Mouse (Mus musculus) MEL (cell line): ENCODE results near the gene Rbbp6.

Experiments
- BHLHE40 ChIP-seq: IDR thresholded peaks from 2 replicates; pipeline ENCODE4 v1.6.1; 2012; ENCODE audit warnings: low read depth, mild to moderate bottlenecking, inconsistent platforms, low read length, improper control_type of control experiment, borderline replicate concordance
- CTCF ChIP-seq, 3 experiments: IDR thresholded peaks in 2 of 3; conservative IDR thresholded peaks in 1 of 3; 2 replicates each; pipeline ENCODE4 v1.5.1; 2011 to 2012; ENCODE audit warnings: low read length in 3 of 3, low read depth in 2 of 3, mild to moderate bottlenecking in 2 of 3, improper control_type of control experiment in 1 of 3, inconsistent platforms in 1 of 3, mixed read lengths in 1 of 3, moderate library complexity in 1 of 3; ENCODE audit not compliant: control insufficient read depth in 1 of 3, insufficient read depth in 1 of 3, poor library complexity in 1 of 3, severe bottlenecking in 1 of 3
- E2F4 ChIP-seq: IDR thresholded peaks from 2 replicates; pipeline ENCODE4 v1.6.1; 2011; ENCODE audit warnings: low read depth, low read length, improper control_type of control experiment, borderline replicate concordance
- ELF1 ChIP-seq: IDR thresholded peaks from 2 replicates; pipeline ENCODE4 v1.6.1; 2014; ENCODE audit warnings: low read depth, mild to moderate bottlenecking, inconsistent platforms, low read length, improper control_type of control experiment, moderate library complexity
- EP300 ChIP-seq, 2 experiments: IDR thresholded peaks; 2 replicates each; pipeline ENCODE4 v1.6.1; 2011; ENCODE audit warnings: improper control_type of control experiment in 2 of 2, low read length in 2 of 2, low read depth in 1 of 2, mild to moderate bottlenecking in 1 of 2
- ETS1 ChIP-seq: IDR thresholded peaks from 2 replicates; pipeline ENCODE4 v1.6.1; 2012; ENCODE audit warnings: low read depth, mild to moderate bottlenecking, inconsistent platforms, low read length, improper control_type of control experiment, moderate library complexity
- GABPA ChIP-seq: IDR thresholded peaks from 2 replicates; pipeline ENCODE4 v1.6.1; 2012; ENCODE audit warnings: low read depth, mild to moderate bottlenecking, inconsistent platforms, low read length, improper control_type of control experiment, moderate library complexity
- GATA1 ChIP-seq: IDR thresholded peaks from 2 replicates; pipeline ENCODE4 v1.6.1; 2011; ENCODE audit warnings: low read depth, low read length, improper control_type of control experiment
- MAFK ChIP-seq: IDR thresholded peaks from 2 replicates; pipeline ENCODE4 v1.6.1; 2011; ENCODE audit warnings: low read depth, mild to moderate bottlenecking, low read length, improper control_type of control experiment, borderline replicate concordance
- POLR2A ChIP-seq, 2 experiments: IDR thresholded peaks; 2 replicates each; pipeline ENCODE4 v1.6.1; 2011 to 2012; ENCODE audit warnings: low read length in 2 of 2, mild to moderate bottlenecking in 2 of 2, control low read depth in 1 of 2, improper control_type of control experiment in 1 of 2, low read depth in 1 of 2, moderate library complexity in 1 of 2; ENCODE audit not compliant: control insufficient read depth in 1 of 2, insufficient read depth in 1 of 2, poor library complexity in 1 of 2
- TCF12 ChIP-seq: IDR thresholded peaks from 2 replicates; pipeline ENCODE4 v1.6.1; 2014; ENCODE audit warnings: low read depth, mild to moderate bottlenecking, inconsistent platforms, low read length, improper control_type of control experiment, moderate library complexity
- USF1 ChIP-seq: IDR thresholded peaks from 2 replicates; pipeline ENCODE4 v1.6.1; 2014; ENCODE audit warnings: low read depth, mild to moderate bottlenecking, inconsistent platforms, low read length, improper control_type of control experiment, moderate library complexity
- ZNF384 ChIP-seq: IDR thresholded peaks from 2 replicates; pipeline ENCODE4 v1.6.1; 2012; ENCODE audit warnings: low read depth, mild to moderate bottlenecking, inconsistent platforms, low read length, improper control_type of control experiment

DNA sequence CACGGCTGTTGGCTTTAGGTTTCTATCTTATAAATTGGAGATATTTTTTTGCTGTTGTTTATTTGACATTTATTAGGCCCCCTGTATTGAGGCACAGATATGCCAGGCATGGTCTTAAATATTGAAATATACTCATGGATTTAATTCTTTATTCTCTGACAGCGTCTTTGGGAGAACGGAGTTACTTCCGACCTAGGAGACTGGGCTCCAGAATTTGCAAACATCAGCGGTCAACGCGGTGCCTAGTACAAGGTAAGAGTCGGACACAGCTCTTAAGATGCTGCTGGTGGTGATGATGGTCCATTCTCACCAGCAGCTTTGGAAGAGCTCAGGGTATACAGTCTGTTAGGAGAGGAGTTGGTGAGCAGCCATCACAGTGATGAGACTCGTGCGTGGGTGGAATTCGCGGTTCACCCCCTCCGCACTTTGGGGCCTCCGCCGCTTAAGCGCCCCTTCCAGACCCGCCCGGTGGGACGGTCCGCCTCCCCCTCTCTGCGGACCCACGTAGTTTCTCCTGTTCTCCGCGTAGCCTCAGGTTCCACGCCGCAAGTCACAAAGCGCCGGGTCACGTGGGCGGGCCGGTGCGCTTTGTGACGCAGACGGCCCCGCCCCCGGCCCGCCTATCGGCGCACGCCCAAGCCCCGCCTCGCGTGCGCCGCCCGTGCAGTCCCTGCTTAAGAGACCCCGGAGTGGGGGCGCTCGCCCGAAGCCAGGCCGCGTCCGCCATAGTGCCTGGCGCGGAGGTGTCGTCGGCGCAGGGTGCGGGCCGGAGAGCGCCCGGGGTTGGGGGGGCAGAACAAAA is 3.9 kb downstream of the Rbbp6 start:
- TF ChIP-seq POLR2A (IDR thresholded peaks at IDR 0.05; ENCODE audit: control insufficient read depth in 1 of 2, insufficient read depth in 1 of 2, low read depth in 1 of 2, low read length in 2 of 2, poor library complexity in 1 of 2) (peak; percentile 73 to 85; a peak in 3 of 4 replicates), GATA1 (no peak), TCF12 (peak; percentile 70), ETS1 (peak; percentile 54; the same call in 1 of the 2 replicates), CTCF (IDR thresholded peaks at IDR 0.05 in 2 of 3, conservative IDR thresholded peaks at IDR 0.05 in 1 of 3; ENCODE audit: control insufficient read depth in 1 of 3, insufficient read depth in 1 of 3, low read depth in 2 of 3, low read length in 3 of 3, poor library complexity in 1 of 3, severe bottlenecking in 1 of 3) (peak in 2 of 3 experiments; percentile 47 to 60; a peak in 4 of 6 replicates), E2F4 (no peak), BHLHE40 (peak; percentile 78; the same call in 1 of the 2 replicates), EP300 (IDR thresholded peaks at IDR 0.05; ENCODE audit: low read depth in 1 of 2, low read length in 2 of 2) (peak in 1 of 2 experiments; percentile 43; a peak in 2 of 4 replicates), ELF1 (peak; percentile 27; the same call in 1 of the 2 replicates), MAFK (no peak), USF1 (peak; percentile 98), ZNF384 (0 out of 2 replicates have a peak, but pooled peaks have one; percentile 33), GABPA (no peak)
